Mouse (Mus musculus) neural tube, embryonic 11.5 days (tissue): ENCODE data around the gene Klc3. TPM values are rescaled to one million over a fixed set of nuclear protein-coding genes. Genes with fewer than 3 reads are reported as not detected.

Experiments used
- ATAC-seq: fragments of 200-750 bp; cut with Nextera tagmentation; 2 replicates; pipeline ENCODE4 v1.8.0; 2017; ENCODE audit warnings: moderate number of reproducible peaks, mild to moderate bottlenecking, moderate TSS enrichment, moderate library complexity; ENCODE audit not compliant: insufficient read depth, low FRiP score, low TSS enrichment
- DNase-seq: peaks from one replicate; pipeline ENCODE4 v3.0.0-alpha.2; 2015; ENCODE audit warnings: low spot score
- H3K27ac ChIP-seq: fragments of 300-500 bp; sonication (generic); 2 replicates; pipeline ENCODE4 v1.5.1; 2014; ENCODE audit warnings: low read depth, mild to moderate bottlenecking, low read length
- H3K27me3 ChIP-seq: fragments of 300-500 bp; sonication (generic); 2 replicates; pipeline ENCODE4 v1.6.1; 2014; ENCODE audit warnings: mild to moderate bottlenecking, low read length, mixed read lengths; ENCODE audit not compliant: control insufficient read depth, insufficient read depth
- H3K36me3 ChIP-seq: fragments of 300-500 bp; sonication (generic); 2 replicates; pipeline ENCODE4 v1.6.1; 2014; ENCODE audit warnings: mild to moderate bottlenecking, low read length, moderate library complexity, mixed read lengths; ENCODE audit not compliant: control insufficient read depth, insufficient read depth
- H3K4me1 ChIP-seq: fragments of 300-500 bp; sonication (generic); 2 replicates; pipeline ENCODE4 v1.6.1; 2014; ENCODE audit warnings: low read length, mixed read lengths; ENCODE audit not compliant: control insufficient read depth, insufficient read depth
- H3K4me2 ChIP-seq: fragments of 300-500 bp; sonication (generic); 2 replicates; pipeline ENCODE4 v1.6.1; 2014; ENCODE audit warnings: low read depth, mild to moderate bottlenecking, moderate library complexity
- H3K4me3 ChIP-seq: fragments of 300-500 bp; sonication (generic); 2 replicates; pipeline ENCODE4 v1.5.1; 2014; ENCODE audit warnings: low read depth, low read length
- H3K9ac ChIP-seq: fragments of 300-500 bp; sonication (generic); 2 replicates; pipeline ENCODE4 v1.6.1; 2014; ENCODE audit warnings: mild to moderate bottlenecking, low read length
- H3K9me3 ChIP-seq: fragments of 300-500 bp; sonication (generic); 2 replicates; pipeline ENCODE4 v1.6.1; 2016; ENCODE audit warnings: low read length; ENCODE audit not compliant: control insufficient read depth
- WGBS: fragments of 180-500 bp; shearing (Covaris S2); extraction: QIAGEN DNeasy Blood & Tissue Kit; methylation state at CpG from one replicate; pipeline ENCODE4 v1.1.7; 2014; 5-methylcytosine and 5-hydroxymethylcytosine counted together
- polyA plus RNA-seq: library from polyadenylated mRNA; unstranded; fragments of >200 nt; fragmentation: Nextera tagmentation; extraction: Ambion mirVana; gene quantifications from 2 replicates; pipeline ENCODE4 v1.2.1, GENCODE M21; 2014

The Klc3 gene
- polyA plus RNA-seq, 1 experiment from 2014 or later = 3.2 TPM

GRCm38 (mm10) chr7:19416590-19416989 lies 12.7 kb upstream of the Klc3 start:
- Histone ChIP-seq H3K4me2 (no peak overlapping the region), H3K27me3 (peaks cover 22% of the 10 kb centered on the region), H3K9ac (no peak overlapping the region), H3K36me3 (no peaks in the 10 kb centered on the region), H3K27ac (no peak overlapping the region), H3K9me3 (no peaks in the 10 kb centered on the region; the same call in 1 of the 2 replicates), H3K4me3 (no peak overlapping the region), H3K4me1 (no peaks in the 10 kb centered on the region)
- DNase-seq (no peak), ATAC-seq (no peak)
- 79% methylated on average over 15 of the region's 15 CpGs for WGBS

DNA sequence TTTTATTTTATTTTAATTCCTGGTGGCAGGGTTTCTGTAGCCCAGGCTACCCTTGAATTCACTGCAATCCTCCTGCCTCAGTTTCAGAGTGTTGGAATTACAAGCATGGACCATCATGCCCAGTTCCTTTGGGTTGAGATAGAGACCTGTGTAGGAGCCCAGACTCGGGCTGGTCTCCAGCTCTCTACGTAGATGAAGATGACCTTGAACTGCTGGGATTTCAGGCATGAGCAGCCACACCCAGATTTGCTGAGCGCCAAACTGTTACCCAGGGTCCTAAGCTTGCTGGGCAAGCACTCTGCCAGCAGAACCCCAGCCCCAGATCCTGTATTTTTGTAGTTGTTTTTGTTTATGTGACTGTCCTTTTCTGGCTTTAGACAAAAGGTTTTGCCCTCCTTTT lies 9.6 kb upstream of the Klc3 start:
- Histone ChIP-seq H3K4me1 (no peaks in the 10 kb centered on the region), H3K9me3 (no peaks in the 10 kb centered on the region; the same call in 1 of the 2 replicates), H3K27ac (no peak overlapping the region), H3K4me2 (no peak overlapping the region), H3K27me3 (peaks cover 4% of the 10 kb centered on the region; the same call in 1 of the 2 replicates), H3K9ac (no peak overlapping the region), H3K4me3 (no peak overlapping the region), H3K36me3 (no peaks in the 10 kb centered on the region)
- ATAC-seq (no peak), DNase-seq (no peak)
- WGBS = 90% methylated on average over 3 of the region's 3 CpGs

DNA sequence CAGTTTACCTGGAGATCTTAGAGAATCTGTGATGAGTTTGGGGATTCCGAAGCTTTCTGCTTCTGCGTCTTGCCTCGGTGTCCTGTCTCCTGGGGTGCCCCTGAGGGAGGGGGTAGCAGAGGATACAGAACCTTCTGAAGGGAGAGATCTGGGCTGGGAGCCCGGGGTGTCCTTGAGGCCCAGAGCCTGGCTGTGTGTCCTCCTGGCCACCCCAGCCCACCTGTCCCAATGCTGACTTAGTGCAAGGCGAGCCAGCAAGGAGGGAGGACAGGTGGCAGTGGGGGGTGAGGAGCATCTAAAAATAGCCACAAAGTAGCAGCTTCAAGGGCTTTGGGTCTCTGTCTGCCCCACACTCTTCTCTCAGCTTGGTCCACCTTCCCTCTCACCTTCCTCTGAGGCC lies 7.9 kb upstream of the Klc3 start:
- Histone ChIP-seq H3K4me1 (no peaks in the 10 kb centered on the region), H3K9me3 (no peaks in the 10 kb centered on the region; the same call in 1 of the 2 replicates), H3K36me3 (no peaks in the 10 kb centered on the region), H3K27ac (no peak overlapping the region), H3K9ac (no peak overlapping the region), H3K4me2 (no peak overlapping the region), H3K27me3 (0 out of 2 replicates have a peak, but pooled peaks cover 4% of the 10 kb centered on the region), H3K4me3 (no peak overlapping the region)
- ATAC-seq (no peak), DNase-seq (no peak)
- 77% methylated on average over 5 of the region's 5 CpGs for WGBS

- Histone ChIP-seq H3K27me3 (0 out of 2 replicates have a peak, but pooled peaks cover 4% of the 10 kb centered on the region), H3K9ac (0 out of 2 replicates have a peak overlapping the region, but pooled peaks have one; percentile 4), H3K27ac (no peak overlapping the region), H3K4me2 (no peak overlapping the region), H3K36me3 (no peaks in the 10 kb centered on the region), H3K4me3 (no peak overlapping the region), H3K4me1 (no peaks in the 10 kb centered on the region), H3K9me3 (no peaks in the 10 kb centered on the region; the same call in 1 of the 2 replicates)
- 81% methylated on average over 11 of the region's 11 CpGs for WGBS
- DNase-seq = no peak
- no peak for ATAC-seq
These were observed 7.0 kb upstream of the Klc3 start for GRCm38 (mm10) chr7:19410766-19411344.

DNA sequence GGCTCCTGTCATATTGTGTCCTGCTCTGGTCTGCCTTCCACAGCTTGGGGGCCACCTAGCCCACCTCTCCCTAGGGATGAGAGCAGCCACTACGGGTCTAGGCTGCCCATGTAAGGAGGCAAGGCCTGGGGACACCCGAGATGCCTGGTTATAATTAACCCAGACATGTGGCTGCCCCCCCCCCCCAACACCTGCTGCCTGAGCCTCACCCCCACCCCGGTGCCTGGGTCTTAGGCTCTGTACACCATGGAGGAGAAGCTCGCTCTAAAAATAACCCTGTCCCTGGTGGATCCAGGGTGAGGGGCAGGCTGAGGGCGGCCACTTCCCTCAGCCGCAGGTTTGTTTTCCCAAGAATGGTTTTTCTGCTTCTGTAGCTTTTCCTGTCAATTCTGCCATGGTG lies 5.8 kb upstream of the Klc3 start:
- Histone ChIP-seq H3K9me3 (no peaks in the 10 kb centered on the region; the same call in 1 of the 2 replicates), H3K4me3 (no peak overlapping the region), H3K36me3 (no peaks in the 10 kb centered on the region), H3K9ac (peak overlapping the region; percentile 14; the same call in 1 of the 2 replicates), H3K27ac (no peak overlapping the region), H3K27me3 (peaks cover 7% of the 10 kb centered on the region), H3K4me1 (no peaks in the 10 kb centered on the region), H3K4me2 (no peak overlapping the region)
- ATAC-seq (no peak), DNase-seq (no peak)
- WGBS = 59% methylated on average over 6 of the region's 6 CpGs

GRCm38 (mm10) chr7:19405417-19405816 lies 1.5 kb upstream of the Klc3 start:
- DNase-seq (peak; percentile 87), ATAC-seq (peak; percentile 71)
- H3K4me1 ChIP-seq = peaks cover 7% of the 10 kb centered on the region; the same call in 1 of the 2 replicates
- no peak overlapping the region for H3K4me3 ChIP-seq
- no peak overlapping the region for H3K9ac ChIP-seq
- H3K36me3 ChIP-seq = no peaks in the 10 kb centered on the region
- 0 out of 2 replicates have a peak, but pooled peaks cover 3% of the 10 kb centered on the region for H3K9me3 ChIP-seq
- H3K27ac ChIP-seq = no peak overlapping the region
- peaks cover 31% of the 10 kb centered on the region for H3K27me3 ChIP-seq
- 2% methylated on average over 19 of the region's 19 CpGs for WGBS
- no peak overlapping the region for H3K4me2 ChIP-seq

GRCm38 (mm10) chr7:19404476-19404875 lies 572 bp upstream of the Klc3 start, which contains the start of gene Ckm:
Ckm (plus strand) TSS chr7:19404776.
- DNase-seq (no peak), ATAC-seq (no peak)
- WGBS = 55% methylated on average over 7 of the region's 7 CpGs
- Histone ChIP-seq H3K27me3 (peaks cover 34% of the 10 kb centered on the region), H3K27ac (no peak within 1 kb of the TSS), H3K4me2 (peak within 1 kb of the TSS; percentile 88), H3K9me3 (0 out of 2 replicates have a peak, but pooled peaks cover 3% of the 10 kb centered on the region), H3K4me1 (peaks cover 10% of the 10 kb centered on the region; the same call in 1 of the 2 replicates), H3K4me3 (peak within 1 kb of the TSS; percentile 52), H3K36me3 (no peaks in the 10 kb centered on the region), H3K9ac (peak within 1 kb of the TSS; percentile 45)

- no peak overlapping the region for H3K9ac ChIP-seq
- 0 out of 2 replicates have a peak, but pooled peaks cover 3% of the 10 kb centered on the region for H3K9me3 ChIP-seq
- H3K27ac ChIP-seq = no peak overlapping the region
- H3K36me3 ChIP-seq = no peaks in the 10 kb centered on the region
- H3K4me3 ChIP-seq = no peak overlapping the region
- no peak for DNase-seq
- H3K27me3 ChIP-seq = peaks cover 38% of the 10 kb centered on the region
- H3K4me1 ChIP-seq = peaks cover 12% of the 10 kb centered on the region; the same call in 1 of the 2 replicates
- no peak overlapping the region for H3K4me2 ChIP-seq
- ATAC-seq = no peak
- WGBS = 85% methylated on average over 9 of the region's 9 CpGs
These were observed 1.3 kb downstream of the Klc3 start for GRCm38 (mm10) chr7:19402535-19403112.
